Mouse (Mus musculus): ENCODE measurements at regions not wholly inside any gene's neighbourhood (a gene's known extent, or its start where the extent isn't known, plus 50 kb on each side); places are given as distances from the start of the nearest gene placed in this dataset.

DNA sequence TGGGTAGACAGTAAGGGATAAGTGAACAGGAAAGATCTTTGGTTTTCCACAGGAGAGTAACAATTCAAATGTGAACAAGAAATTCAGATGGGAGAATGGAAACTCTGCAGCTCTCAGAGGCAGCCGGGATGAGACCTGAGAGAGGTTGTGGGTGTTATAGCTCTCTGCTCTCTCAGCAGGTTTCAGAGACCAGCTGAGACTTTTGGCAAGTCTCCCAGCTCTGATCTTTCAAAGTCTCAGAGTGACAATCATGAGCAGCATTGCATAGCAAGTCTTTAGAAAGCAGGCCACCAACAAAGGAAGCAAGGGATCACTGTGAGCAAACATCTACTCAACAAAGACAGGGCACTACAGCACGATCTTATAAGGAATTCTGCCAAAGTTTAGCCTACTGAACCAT lies 73.4 kb upstream of the Gnpda2 start:
- no peak for DNase-seq

DNA sequence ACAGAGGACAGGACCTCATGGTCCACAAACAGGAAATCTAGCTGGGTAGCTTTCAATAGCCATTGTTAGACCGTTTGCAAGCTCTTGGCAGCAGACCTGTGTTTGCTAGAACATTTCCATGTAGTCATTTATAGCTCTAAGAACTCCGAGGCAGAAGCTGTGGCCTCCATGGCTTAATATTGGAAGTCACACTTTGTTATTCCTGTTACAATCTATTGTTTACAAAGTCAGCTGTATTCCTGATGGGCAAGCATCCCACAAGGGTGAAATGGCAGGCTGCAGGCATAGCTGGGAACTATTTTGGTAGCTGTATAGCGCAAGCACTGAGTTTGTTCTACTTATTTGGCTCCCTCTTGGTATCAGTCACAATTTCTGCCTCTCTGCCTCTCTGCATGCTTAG lies 71.8 kb upstream of the Gnpda2 start:
- no peak for DNase-seq
